Mouse (Mus musculus): Measurements from ENCODE around the gene Cstad. TPM values are rescaled to one million over a fixed set of nuclear protein-coding genes. Genes with fewer than 3 reads are reported as not detected.

Gene Cstad
- polyA plus RNA-seq, 1 experiment from 2014 or later: 2.1 TPM

GRCm38 (mm10) chr2:30623873-30624272 is 29.0 kb downstream of the Cstad start:
- Histone ChIP-seq H3K27ac (no peak overlapping the region), H3K27me3 (ENCODE audit: insufficient read depth, low read length) (no peaks in the 10 kb centered on the region), H3K9me3 (replicated peaks; ENCODE audit: low read length) (no peaks in the 10 kb centered on the region), H3K4me2 (ENCODE audit: low read length) (no peak overlapping the region), H3K9ac (ENCODE audit: low read depth, low read length) (no peak overlapping the region), H3K36me3 (ENCODE audit: insufficient read depth, low read length) (no peaks in the 10 kb centered on the region), H3K4me1 (replicated peaks; ENCODE audit: insufficient read depth, low read length) (peaks cover 3% of the 10 kb centered on the region; the same call in 1 of the 2 replicates), H3K4me3 (replicated peaks; ENCODE audit: low read depth, low read length) (no peak overlapping the region)
- no peak for DNase-seq (ENCODE audit: low spot score)
- no peak for TF ChIP-seq CTCF (IDR thresholded peaks at IDR 0.05; ENCODE audit: low read depth)
- ATAC-seq (replicated peaks; ENCODE audit: low FRiP score, low read depth): no peak
- 38% methylated on average over 10 of the region's 10 CpGs for WGBS

GRCm38 (mm10) chr2:30625296-30625826 is 30.5 kb downstream of the Cstad start:
- peaks cover 3% of the 10 kb centered on the region; the same call in 1 of the 2 replicates for H3K4me1 ChIP-seq (replicated peaks; ENCODE audit: insufficient read depth, low read length)
- ATAC-seq (replicated peaks; ENCODE audit: low FRiP score, low read depth): no peak
- H3K4me3 ChIP-seq (replicated peaks; ENCODE audit: low read depth, low read length): no peak overlapping the region
- 68% methylated on average over 6 of the region's 6 CpGs for WGBS
- no peaks in the 10 kb centered on the region for H3K27me3 ChIP-seq (ENCODE audit: insufficient read depth, low read length)
- DNase-seq (ENCODE audit: low spot score): no peak
- H3K36me3 ChIP-seq (ENCODE audit: insufficient read depth, low read length): no peaks in the 10 kb centered on the region
- no peaks in the 10 kb centered on the region for H3K9me3 ChIP-seq (replicated peaks; ENCODE audit: low read length)
- no peak overlapping the region for H3K4me2 ChIP-seq (ENCODE audit: low read length)
- no peak for TF ChIP-seq CTCF (IDR thresholded peaks at IDR 0.05; ENCODE audit: low read depth)
- no peak overlapping the region; the same call in 1 of the 2 replicates for H3K27ac ChIP-seq
- H3K9ac ChIP-seq (ENCODE audit: low read depth, low read length): no peak overlapping the region

- Histone ChIP-seq H3K4me3 (replicated peaks; ENCODE audit: low read depth, low read length) (no peak overlapping the region), H3K4me1 (replicated peaks; ENCODE audit: insufficient read depth, low read length) (no peaks in the 10 kb centered on the region; the same call in 1 of the 2 replicates), H3K9ac (ENCODE audit: low read depth, low read length) (no peak overlapping the region), H3K36me3 (ENCODE audit: insufficient read depth, low read length) (no peaks in the 10 kb centered on the region), H3K27me3 (ENCODE audit: insufficient read depth, low read length) (no peaks in the 10 kb centered on the region), H3K9me3 (replicated peaks; ENCODE audit: low read length) (no peaks in the 10 kb centered on the region), H3K27ac (peak overlapping the region; percentile 13; the same call in 1 of the 2 replicates), H3K4me2 (ENCODE audit: low read length) (no peak overlapping the region)
- no peak for TF ChIP-seq CTCF (IDR thresholded peaks at IDR 0.05; ENCODE audit: low read depth)
- ATAC-seq (replicated peaks; ENCODE audit: low FRiP score, low read depth) (no peak), DNase-seq (ENCODE audit: low spot score) (peak; percentile 42)
- 47% methylated on average over 17 of the region's 17 CpGs for WGBS
These were observed 31.3 kb downstream of the Cstad start for GRCm38 (mm10) chr2:30626058-30626675.

GRCm38 (mm10) chr2:30627338-30627737 is 32.5 kb downstream of the Cstad start:
- no peak overlapping the region for H3K4me3 ChIP-seq (replicated peaks; ENCODE audit: low read depth, low read length)
- H3K27ac ChIP-seq: no peak overlapping the region
- no peaks in the 10 kb centered on the region for H3K9me3 ChIP-seq (replicated peaks; ENCODE audit: low read length)
- no peaks in the 10 kb centered on the region; the same call in 1 of the 2 replicates for H3K4me1 ChIP-seq (replicated peaks; ENCODE audit: insufficient read depth, low read length)
- ATAC-seq (replicated peaks; ENCODE audit: low FRiP score, low read depth): no peak
- no peaks in the 10 kb centered on the region for H3K27me3 ChIP-seq (ENCODE audit: insufficient read depth, low read length)
- DNase-seq (ENCODE audit: low spot score): no peak
- TF ChIP-seq CTCF (IDR thresholded peaks at IDR 0.05; ENCODE audit: low read depth): no peak
- H3K4me2 ChIP-seq (ENCODE audit: low read length): no peak overlapping the region
- H3K9ac ChIP-seq (ENCODE audit: low read depth, low read length): no peak overlapping the region
- 94% methylated on average over 3 of the region's 3 CpGs for WGBS
- no peaks in the 10 kb centered on the region for H3K36me3 ChIP-seq (ENCODE audit: insufficient read depth, low read length)

- DNase-seq (ENCODE audit: low spot score): no peak
- no peaks in the 10 kb centered on the region; the same call in 1 of the 2 replicates for H3K4me1 ChIP-seq (replicated peaks; ENCODE audit: insufficient read depth, low read length)
- WGBS: 91% methylated on average over 17 of the region's 17 CpGs
- H3K27ac ChIP-seq: no peak overlapping the region
- H3K27me3 ChIP-seq (ENCODE audit: insufficient read depth, low read length): no peaks in the 10 kb centered on the region
- H3K4me3 ChIP-seq (replicated peaks; ENCODE audit: low read depth, low read length): no peak overlapping the region
- H3K36me3 ChIP-seq (ENCODE audit: insufficient read depth, low read length): no peaks in the 10 kb centered on the region
- no peaks in the 10 kb centered on the region for H3K9me3 ChIP-seq (replicated peaks; ENCODE audit: low read length)
- no peak overlapping the region for H3K9ac ChIP-seq (ENCODE audit: low read depth, low read length)
- no peak for TF ChIP-seq CTCF (IDR thresholded peaks at IDR 0.05; ENCODE audit: low read depth)
- no peak overlapping the region for H3K4me2 ChIP-seq (ENCODE audit: low read length)
- no peak for ATAC-seq (replicated peaks; ENCODE audit: low FRiP score, low read depth)
These were observed 33.5 kb downstream of the Cstad start for GRCm38 (mm10) chr2:30628374-30628773.

- ATAC-seq (replicated peaks; ENCODE audit: low FRiP score, low read depth): no peak
- 57% methylated on average over 14 of the region's 14 CpGs for WGBS
These were observed 34.4 kb downstream of the Cstad start for GRCm38 (mm10) chr2:30629038-30629761.

More at GRCm38 (mm10) chr2:30629038-30629761, 34.4 kb downstream of the Cstad start:
- no peak overlapping the region for H3K27ac ChIP-seq
- no peaks in the 10 kb centered on the region for H3K27me3 ChIP-seq (ENCODE audit: insufficient read depth, low read length)
- peak overlapping the region; percentile 27; the same call in 1 of the 2 replicates for H3K9ac ChIP-seq (ENCODE audit: low read depth, low read length)
- no peaks in the 10 kb centered on the region for H3K36me3 ChIP-seq (ENCODE audit: insufficient read depth, low read length)
- H3K9me3 ChIP-seq (replicated peaks; ENCODE audit: low read length): no peaks in the 10 kb centered on the region
- no peak for TF ChIP-seq CTCF (IDR thresholded peaks at IDR 0.05; ENCODE audit: low read depth)
- H3K4me2 ChIP-seq (ENCODE audit: low read length): no peak overlapping the region
- no peak for DNase-seq (ENCODE audit: low spot score)
- no peak overlapping the region for H3K4me3 ChIP-seq (replicated peaks; ENCODE audit: low read depth, low read length)
- H3K4me1 ChIP-seq (replicated peaks; ENCODE audit: insufficient read depth, low read length): no peaks in the 10 kb centered on the region; the same call in 1 of the 2 replicates

Data from kidney, postnatal 0 days (tissue).